Mouse (Mus musculus) spleen, embryonic (tissue): Measurements from ENCODE around the gene Cdc42ep5.

Source experiments
- CTCF ChIA-PET: fragments of 350-600 bp; sonication (Branson Sonifier 250); formaldehyde crosslinking; loops from one replicate; lab custom pipeline; 2022; lab: Charles Lee

Gene Cdc42ep5

DNA sequence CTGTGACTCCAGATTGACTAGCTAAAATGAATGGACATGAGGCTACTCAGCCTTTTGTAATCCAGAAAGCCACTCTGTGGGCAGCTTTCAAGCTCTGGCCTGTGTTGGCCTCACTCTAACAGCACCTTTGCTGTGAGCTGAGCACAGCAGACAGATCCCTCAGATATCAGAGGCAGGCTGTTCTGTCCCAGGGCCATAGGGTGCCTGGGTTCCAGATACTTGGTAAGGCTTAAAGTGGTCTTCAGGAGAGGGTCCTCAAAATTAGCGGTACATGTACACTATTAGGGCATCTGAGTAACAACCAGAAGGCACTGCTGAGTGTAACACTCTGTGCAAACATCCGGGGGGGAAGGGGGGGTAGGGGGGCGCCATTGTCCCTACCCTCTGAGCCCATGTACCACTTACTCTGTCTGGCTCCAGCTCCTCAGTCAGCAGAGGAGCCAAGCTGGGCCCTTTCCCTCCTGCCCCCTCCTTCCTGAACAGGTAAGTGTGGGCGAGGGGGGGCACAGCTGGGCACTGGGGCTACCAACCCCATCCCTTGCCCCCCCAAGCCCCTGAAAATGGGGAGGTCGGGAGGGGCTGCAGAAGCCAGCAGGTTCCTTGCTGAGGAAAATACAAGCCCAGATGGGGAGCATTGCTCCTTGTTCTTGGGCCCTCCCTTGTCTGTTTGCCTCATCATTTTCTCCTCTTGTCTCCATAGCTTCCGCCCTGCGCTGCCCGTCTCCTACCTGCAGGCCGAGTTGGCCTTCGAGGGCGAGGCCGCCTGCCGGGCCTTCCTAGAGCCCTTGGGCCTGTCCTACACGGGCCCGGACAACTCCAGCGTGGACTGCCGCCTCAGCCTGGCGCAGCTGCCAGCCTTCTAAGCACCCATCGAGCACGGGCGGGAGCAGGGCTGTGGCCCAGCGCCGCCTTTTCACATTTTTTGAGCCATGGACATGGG, 18.1 kb downstream of the Cdc42ep5 start:
- CTCF ChIA-PET, result interaction anchor here (0.7 kb wide), 1 partner anchor 27 kb away, joined by 3 read pairs; no protein-coding TSS in a partner anchor

DNA sequence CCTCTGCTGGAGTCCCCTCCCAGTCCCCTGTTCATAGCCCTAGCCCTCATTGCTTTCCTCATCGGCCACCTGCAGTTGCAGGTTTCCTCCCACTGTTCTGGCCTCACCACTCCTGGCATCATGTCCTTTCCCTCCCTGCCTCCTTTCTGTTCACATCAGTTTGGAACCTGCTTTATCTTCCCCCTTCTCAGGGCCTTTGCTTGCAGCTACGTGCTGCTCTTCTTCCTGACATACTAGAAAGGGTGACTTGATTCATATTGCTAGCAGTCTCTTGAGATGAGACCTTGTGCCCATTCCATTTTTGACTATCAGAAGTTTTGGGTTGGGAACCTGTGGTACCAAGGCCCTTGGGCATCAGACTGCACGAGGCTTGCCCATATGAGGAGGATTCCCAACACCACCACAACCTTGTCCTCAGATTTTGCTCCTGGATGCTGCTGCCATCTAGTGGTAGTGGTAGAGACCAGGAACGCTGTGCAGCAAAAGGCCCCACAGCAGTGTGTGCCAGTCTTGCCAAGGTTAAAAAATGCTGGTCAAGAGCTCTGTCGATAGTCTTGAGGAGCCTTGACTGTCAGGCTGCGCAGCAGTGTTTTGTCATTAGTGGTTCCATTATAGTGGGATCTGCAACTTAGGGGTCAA, 19.0 kb downstream of the Cdc42ep5 start:
- CTCF ChIA-PET, result no interaction called here

DNA sequence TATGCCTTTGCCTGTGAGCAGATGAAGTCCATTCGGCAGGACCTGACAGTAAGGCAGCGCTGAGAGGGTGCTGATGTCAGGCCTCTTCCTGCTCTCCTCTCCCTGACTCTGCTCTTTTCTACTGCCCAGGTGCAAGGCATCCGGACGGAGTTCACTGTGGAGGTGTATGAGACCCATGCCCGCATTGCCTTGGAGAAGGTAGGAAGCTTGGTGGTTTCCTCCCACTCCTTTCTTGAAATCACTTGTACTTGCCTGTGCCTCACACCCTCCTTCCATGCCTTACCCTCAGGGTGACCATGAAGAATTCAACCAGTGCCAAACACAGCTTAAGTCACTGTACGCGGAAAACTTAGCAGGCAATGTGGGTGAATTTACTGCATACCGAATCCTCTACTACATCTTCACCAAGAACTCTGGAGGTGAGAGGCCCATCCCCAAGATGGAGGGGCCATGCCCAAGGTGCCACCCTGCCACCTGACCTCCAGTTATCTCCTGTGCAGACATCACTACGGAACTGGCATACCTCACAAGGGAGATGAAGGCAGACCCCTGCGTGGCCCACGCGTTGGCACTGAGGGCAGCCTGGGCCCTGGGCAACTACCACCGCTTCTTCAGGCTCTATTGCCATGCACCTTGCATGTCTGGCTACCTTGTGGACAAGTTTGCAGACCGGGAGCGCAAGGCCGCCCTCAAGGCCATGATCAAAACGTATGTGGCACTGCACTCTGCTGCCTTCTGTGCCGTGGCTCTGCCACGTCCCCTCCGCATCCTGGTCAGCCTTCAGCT, 19.7 kb downstream of the Cdc42ep5 start:
- CTCF ChIA-PET, result no interaction called here

DNA sequence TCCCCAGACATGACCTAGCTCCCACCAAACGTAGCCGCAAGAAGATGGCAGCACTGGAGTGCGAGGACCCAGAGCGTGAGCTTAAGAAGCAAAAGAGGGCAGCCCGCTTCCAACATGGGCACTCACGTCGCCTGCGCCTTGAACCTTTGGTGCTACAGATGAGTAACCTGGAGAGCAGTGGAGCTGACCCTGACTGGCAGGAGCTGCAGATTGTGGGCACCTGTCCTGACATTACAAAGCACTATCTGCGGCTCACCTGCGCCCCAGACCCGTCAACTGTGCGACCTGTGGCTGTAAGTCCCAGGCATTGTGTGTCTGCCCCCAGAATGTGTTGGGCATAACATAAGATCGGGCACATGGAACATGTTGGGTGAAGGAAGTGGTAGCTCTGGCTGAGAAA, 20.6 kb downstream of the Cdc42ep5 start:
- CTCF ChIA-PET, result no interaction called here

DNA sequence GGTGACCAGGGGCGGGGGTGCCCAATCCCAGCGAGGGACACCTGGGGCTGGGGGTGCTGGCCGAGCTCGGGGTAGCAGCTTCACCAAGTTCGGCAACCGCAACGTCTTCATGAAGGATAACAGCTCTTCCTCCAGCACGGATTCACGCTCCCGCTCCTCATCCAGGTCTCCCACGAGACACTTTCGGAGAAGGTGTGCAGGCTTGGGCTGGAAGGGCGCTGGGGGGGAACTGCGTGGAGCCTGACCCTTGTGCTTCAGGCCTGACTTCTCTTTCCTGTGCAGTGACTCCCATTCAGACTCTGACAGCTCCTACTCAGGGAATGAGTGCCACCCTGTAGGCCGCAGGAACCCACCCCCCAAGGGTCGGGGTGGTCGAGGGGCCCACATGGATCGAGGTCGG, 21.2 kb downstream of the Cdc42ep5 start:
- CTCF ChIA-PET, result no interaction called here

DNA sequence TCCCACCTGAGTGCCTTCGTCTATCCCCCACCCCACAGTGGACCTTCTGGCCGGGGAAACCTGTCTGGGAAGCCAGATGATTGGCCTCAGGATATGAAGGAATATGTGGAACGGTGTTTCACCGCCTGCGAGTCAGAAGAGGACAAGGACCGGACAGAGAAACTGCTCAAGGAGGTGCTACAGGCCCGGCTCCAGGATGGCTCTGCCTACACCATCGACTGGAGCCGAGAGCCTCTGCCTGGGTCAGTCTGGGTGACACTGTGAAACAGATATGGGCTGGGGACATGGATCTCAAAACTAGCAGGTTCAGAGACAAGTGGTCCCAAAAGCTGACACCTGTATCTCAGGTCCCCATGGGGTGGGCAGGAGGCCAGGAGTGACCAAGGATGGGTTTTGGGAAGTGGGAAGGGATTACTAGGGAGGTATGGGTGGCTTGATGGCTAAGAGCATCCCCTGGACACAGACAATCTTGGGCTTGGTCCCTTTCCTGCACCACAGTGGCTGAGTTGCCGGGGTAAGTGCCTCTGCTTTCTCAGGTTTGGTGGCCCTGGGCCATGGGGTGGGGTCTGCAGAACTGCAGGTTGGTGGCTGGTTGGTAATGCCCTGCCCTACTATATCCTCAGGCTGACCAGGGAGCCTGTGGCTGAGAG, 21.7 kb downstream of the Cdc42ep5 start:
- CTCF ChIA-PET, result interaction anchor here (0.6 kb wide), 1 partner anchor 12 kb away, joined by 4 read pairs; no protein-coding TSS in a partner anchor

DNA sequence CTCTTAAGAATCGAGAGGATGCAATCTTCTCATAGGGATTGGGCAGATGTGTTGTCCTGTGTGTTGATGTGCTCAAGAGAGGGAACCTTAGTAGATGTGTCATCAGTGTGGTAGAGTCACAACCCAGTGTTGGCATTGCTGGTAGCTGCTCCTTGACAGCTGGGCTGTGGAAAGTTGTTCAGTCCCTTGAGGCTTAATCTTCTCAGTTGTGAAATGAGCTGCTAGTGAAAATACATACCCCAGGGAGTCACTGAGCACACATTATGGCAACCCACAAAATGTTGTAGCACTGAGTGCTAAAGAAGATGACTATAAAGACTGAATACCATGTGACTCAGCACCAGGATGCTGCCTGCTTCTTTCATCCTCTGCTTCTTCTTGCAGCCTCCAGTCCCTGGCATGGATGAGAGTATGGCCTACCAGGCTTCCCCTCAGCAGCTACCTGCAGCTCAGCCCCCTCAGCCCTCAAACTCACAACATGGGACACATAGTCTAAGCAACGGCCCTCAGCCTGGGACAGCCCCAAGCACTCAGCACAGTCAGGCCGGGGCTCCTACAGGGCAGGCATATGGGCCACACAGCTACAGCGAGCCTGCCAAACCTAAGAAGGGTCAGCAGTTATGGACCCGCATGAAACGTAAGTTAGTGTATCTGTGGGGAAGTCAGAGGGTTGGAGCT, 22.9 kb downstream of the Cdc42ep5 start:
- CTCF ChIA-PET, result no interaction called here

DNA sequence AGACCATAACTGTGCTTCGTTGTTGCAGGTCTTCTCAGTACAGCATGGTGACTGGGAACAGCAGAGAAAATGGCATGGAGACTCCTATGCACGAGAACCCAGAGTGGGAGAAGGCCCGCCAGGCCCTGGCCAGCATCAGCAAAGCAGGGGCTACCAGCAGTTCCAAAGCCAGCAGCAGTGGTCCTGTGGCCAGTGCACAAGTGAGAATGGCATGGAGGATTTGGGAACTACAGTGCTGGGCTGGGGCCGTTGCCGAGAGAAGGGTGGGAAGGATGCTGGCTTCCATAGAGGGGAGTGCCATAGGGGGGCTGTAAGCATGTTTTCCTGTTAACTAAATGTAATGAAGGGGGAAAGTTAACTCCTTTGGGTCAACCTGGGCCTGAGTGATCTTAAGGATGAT, 25.3 kb downstream of the Cdc42ep5 start:
- CTCF ChIA-PET, result interaction anchor here (0.6 to 1.3 kb wide), 2 partner anchors 11 to 112 kb away, joined by 3 to 4 read pairs; no protein-coding TSS in a partner anchor

DNA sequence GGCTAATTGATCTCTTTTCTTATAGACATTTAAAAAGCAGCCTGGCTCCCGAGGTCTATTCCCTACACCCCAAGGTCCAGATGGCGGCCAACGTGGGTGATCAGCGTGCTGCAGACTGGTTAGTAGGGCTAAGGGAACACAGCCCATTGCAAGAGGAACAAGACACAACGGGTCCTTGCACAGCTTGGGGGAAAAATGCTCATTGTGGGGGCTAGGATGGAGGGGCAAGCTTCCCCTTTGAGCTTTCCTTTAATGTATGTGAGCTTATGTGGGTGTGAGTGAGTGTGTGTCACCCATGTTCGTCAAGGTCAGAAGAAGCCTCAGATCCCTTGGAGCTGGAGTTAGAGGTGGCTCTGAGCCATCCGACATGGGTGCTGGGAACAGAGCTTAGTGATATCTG, 26.0 kb downstream of the Cdc42ep5 start:
- CTCF ChIA-PET, result interaction anchor here (0.6 to 1.4 kb wide), 3 partner anchors 11 to 111 kb away, joined by 3 to 15 read pairs (median 4); partner anchors contain the start of gene Leng9

DNA sequence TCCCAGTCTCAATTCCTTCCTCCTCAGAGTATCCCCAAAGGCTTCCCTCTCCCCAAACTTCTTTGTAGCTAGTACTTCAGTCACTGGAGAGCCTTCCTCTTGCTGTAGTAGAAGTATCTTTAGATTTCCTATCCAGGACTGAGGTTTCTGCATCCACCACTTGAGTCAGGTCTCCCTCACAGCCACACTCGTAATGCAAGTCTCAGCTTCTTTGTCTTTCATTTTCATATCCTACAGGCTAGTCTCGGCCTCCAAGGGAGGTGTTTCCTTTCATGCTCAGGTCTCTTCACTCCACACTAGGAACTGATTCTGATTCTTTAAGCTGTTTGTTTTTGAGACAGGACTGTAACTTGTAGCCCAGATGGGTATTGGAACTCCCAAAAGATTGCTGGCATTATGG, 26.5 kb downstream of the Cdc42ep5 start:
- CTCF ChIA-PET, result interaction anchor here (0.6 to 1.4 kb wide), 2 partner anchors 12 to 14 kb away, joined by 4 to 15 read pairs; partner anchors contain the start of gene Leng9

DNA sequence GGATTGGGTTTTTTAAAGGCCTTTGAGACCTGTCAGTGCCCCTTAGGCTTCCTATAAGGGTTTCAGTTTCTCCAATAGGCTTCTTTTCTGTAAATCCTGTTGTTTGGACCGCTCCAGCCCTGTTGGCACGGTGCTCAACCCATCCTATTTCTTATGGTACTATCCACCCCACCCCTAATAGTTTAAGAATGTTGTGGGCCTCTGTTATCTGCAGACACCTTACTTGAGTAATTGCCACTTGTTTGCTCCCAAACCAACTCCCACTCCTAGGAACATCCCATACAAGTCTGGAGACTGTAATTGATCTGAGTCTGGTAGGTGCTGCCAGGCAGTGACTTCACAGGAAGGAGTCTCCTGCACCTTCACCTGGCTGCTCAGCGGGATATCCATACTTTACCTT, 26.9 kb downstream of the Cdc42ep5 start:
- CTCF ChIA-PET, result interaction anchor here (1.4 kb wide), 1 partner anchor 12 kb away, joined by 4 read pairs; the partner anchor contains the start of gene Leng9

DNA sequence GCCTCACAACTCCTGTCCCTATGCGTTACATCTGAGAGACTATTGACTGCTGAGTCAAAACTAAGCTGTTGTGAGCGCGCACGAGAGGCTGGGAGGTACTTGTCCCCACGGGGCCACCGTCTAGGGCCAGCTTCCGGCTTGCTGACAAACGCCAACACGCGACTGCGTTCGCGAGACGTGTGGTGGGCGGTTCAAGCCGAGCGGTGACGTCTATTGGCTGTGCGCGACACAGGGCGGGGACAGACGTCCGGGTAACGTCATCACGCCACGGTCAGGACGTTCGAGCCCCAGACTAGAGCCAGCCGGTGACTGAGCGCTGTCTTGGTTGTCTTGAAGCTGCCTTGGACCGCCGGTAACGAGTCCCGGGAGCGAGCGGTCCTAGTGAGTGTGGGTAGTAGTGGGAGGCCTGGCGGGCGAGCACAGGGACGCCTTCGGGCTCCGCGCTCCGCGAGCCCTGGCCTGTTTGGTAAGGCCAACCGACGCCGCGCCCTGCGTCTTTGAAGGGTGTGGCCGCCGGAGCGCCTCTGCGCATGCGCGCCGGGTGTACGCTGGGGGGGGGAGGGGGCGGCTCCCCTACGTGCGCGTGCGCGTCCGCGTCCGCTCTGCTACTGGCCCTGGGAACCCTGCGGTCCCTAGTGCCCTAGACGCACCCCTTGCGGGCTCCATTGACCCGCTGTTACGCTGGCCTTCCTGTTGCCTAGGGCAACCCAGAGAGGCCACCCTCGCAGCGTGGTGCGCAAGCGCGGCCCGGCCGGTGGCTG, 27.7 kb downstream of the Cdc42ep5 start, which contains the start of gene Leng8:
Gene Leng8, plus strand, starts transcription at position 269 of the 761 bp plus-strand sequence.
- CTCF ChIA-PET, result interaction anchor here (0.6 kb wide), 1 partner anchor 30 kb away, joined by 6 read pairs; no protein-coding TSS in a partner anchor

DNA sequence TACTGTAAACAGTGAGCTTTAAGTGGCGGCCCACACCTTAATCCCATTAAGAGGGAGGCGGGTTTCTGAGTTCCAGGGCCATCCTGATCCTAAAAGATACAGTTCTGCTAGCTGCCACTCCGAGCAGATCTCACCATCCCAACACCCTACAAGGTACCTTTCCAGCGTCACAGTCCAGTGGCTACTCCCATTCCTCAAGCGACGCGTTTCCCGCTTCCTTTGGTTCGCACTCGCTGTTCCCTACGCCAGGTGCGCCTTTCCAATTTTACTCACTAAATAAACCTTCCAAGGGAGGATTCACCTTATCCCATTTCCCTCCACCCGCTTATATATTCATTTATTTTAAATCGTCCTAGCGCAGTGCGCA, 28.3 kb downstream of the Cdc42ep5 start:
- CTCF ChIA-PET, result interaction anchor here (0.6 to 1.1 kb wide), 3 partner anchors 31 to 284 kb away, joined by 3 to 10 read pairs (median 6); no protein-coding TSS in a partner anchor

DNA sequence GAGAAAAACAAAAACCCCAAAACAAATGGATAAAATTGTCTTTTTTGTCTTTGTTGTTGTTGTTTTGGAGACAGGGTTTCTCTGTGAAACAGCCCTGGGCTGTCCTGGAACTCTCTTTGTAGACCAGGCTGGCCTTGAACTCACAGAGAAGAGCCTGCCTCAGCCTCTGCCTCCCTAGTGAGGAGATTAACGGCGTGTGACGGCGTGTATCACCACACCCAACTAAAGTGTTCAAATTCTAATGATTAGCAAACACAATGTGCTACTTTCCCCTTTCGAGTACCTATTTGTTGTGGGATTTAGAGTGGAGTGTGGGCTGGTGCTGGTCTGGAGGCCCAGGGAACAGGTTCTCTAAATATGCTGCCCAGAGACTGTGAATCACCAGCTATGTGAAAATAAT, 29.7 kb downstream of the Cdc42ep5 start:
- CTCF ChIA-PET, result no interaction called here

DNA sequence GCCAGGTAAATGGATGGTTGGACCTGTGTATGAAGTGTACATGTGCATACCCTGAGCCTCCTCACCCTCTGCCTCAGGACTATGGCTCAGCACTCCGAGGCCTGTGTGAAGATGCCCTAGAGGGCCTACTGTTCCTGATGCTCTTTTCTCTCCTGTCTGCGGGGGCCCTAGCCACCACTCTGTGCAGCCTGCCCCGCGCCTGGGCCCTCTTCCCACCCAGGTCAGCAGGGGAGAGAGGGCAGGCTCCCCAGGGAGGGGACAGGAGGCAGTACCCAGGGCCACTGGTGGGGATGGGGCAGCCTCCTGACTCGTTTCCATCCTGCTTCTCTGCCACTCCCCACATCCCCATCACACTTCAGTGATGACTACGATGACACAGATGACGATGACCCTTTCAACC, 31.7 kb downstream of the Cdc42ep5 start:
- CTCF ChIA-PET, result no interaction called here

DNA sequence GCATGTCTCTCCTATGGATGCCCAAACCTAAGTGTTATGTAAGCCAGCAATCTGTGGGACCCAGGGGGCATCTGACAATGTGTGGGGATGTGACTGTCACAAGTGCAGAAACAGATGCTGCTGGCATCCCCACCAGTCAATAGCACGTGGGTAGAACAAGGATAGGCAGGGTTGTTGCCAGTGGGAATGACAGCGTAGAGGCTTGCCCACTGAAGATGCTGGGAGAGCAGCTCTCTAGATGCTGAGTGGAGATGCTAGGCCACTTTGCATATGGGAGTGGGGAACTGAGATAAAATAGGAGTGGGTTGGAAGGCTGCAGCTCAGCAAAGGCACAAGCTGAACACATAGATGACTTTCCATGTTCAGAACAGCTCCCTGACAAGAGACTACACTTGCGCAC, 32.1 kb downstream of the Cdc42ep5 start:
- CTCF ChIA-PET, result no interaction called here

DNA sequence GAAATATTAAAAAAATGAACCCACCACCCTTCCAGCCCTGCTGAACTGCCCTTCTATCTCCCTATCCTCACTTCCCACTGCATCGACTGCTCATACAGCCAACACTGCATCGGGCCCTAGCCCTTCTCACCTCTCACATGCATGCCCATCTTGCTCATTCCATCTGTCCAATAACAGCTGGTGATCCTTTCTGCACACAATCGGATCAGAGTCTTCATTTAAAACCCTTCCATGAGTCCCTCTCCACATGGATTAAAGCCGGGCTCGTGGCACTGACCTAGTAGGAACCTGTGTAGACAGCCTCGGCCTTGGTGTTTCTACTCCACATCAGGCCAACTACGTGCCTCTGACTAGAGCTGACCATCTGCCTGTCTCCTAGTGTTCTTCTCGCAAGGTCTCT, 32.7 kb downstream of the Cdc42ep5 start:
- CTCF ChIA-PET, result no interaction called here

DNA sequence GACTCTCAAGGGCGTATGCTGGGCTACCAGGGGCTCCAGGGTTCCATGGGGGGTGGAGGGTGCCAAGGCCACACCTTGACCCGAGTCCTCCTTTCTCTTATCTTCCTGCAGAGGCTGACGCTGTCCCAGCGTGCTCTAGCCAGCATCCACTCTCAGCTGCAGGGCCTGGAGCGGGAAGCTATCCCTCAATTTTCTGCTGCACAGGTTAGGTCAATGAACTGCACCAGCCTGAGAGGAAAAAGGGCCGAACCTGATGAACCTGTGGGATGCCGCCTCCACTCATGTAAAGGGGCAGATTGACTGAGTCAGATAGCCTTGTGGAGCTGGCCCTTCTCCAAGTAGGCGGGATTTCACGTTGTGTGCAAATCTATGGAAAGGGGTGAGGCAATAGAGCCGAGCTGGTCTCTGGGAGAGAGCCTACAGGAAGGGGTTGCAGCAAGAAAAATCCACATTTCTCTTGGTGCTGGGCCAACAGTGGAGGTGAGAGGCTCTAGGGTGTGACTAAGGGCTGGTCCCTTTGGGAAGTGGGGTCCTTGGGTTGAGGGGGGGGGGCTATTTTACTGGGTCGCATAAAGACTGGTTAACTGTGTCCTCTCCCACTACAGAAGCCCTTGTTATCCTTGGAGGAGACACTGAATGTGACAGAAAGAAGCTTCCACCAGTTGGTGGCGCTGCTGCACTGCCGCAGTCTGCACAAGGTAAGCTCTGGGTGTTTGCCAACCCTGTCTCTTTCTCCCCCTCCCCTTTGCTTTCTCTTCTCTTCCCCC, 33.8 kb downstream of the Cdc42ep5 start:
- CTCF ChIA-PET, result interaction anchor here (0.7 to 1.1 kb wide), 3 partner anchors 12 to 500 kb away, joined by 3 to 12 read pairs (median 4); no protein-coding TSS in a partner anchor
